Mouse (Mus musculus): Measurements from ENCODE around the gene Tbc1d15.

Gene Tbc1d15

GRCm38 (mm10) chr10:115251088-115251934 is at the start of gene Tbc1d15:
Gene Tbc1d15, minus strand, starts transcription at chr10:115251467.
- peak; percentile 96 for DNase-seq (ENCODE audit: low spot score)

- no peak for DNase-seq (ENCODE audit: low spot score)
Measured at GRCm38 (mm10) chr10:115298683-115299082, 47.4 kb upstream of the Tbc1d15 start.

- no peak for DNase-seq (ENCODE audit: low spot score)
Measured at GRCm38 (mm10) chr10:115297582-115297981, 46.3 kb upstream of the Tbc1d15 start.

- no peak for DNase-seq (ENCODE audit: low spot score)
Measured at GRCm38 (mm10) chr10:115296401-115296935, 45.2 kb upstream of the Tbc1d15 start.

GRCm38 (mm10) chr10:115295162-115295561 is 43.9 kb upstream of the Tbc1d15 start:
- DNase-seq (ENCODE audit: low spot score) = no peak

GRCm38 (mm10) chr10:115294715-115295114 is 43.4 kb upstream of the Tbc1d15 start:
- no peak for DNase-seq (ENCODE audit: low spot score)

GRCm38 (mm10) chr10:115293946-115294345 is 42.7 kb upstream of the Tbc1d15 start:
- no peak for DNase-seq (ENCODE audit: low spot score)

- no peak for DNase-seq (ENCODE audit: low spot score)
Measured at GRCm38 (mm10) chr10:115290671-115291070, 39.4 kb upstream of the Tbc1d15 start.

GRCm38 (mm10) chr10:115288856-115289255 is 37.6 kb upstream of the Tbc1d15 start:
- no peak for DNase-seq (ENCODE audit: low spot score)

- no peak for DNase-seq (ENCODE audit: low spot score)
Measured at GRCm38 (mm10) chr10:115284170-115284569, 32.9 kb upstream of the Tbc1d15 start.

- DNase-seq (ENCODE audit: low spot score) = no peak
Measured at GRCm38 (mm10) chr10:115281381-115281780, 30.1 kb upstream of the Tbc1d15 start.

- no peak for DNase-seq (ENCODE audit: low spot score)
Measured at GRCm38 (mm10) chr10:115271649-115272048, 20.4 kb upstream of the Tbc1d15 start.

GRCm38 (mm10) chr10:115270612-115271390 is 19.5 kb upstream of the Tbc1d15 start:
- no peak for DNase-seq (ENCODE audit: low spot score)

- no peak for DNase-seq (ENCODE audit: low spot score)
Measured at GRCm38 (mm10) chr10:115262926-115263562, 11.8 kb upstream of the Tbc1d15 start.

GRCm38 (mm10) chr10:115262261-115262660 is 11.0 kb upstream of the Tbc1d15 start:
- no peak for DNase-seq (ENCODE audit: low spot score)

- DNase-seq (ENCODE audit: low spot score) = no peak
Measured at GRCm38 (mm10) chr10:115261428-115261827, 10.2 kb upstream of the Tbc1d15 start.

GRCm38 (mm10) chr10:115256162-115256561 is 4.9 kb upstream of the Tbc1d15 start:
- DNase-seq (ENCODE audit: low spot score) = no peak

- DNase-seq (ENCODE audit: low spot score) = no peak
Measured at GRCm38 (mm10) chr10:115253521-115253920, 2.3 kb upstream of the Tbc1d15 start.

- DNase-seq (ENCODE audit: low spot score) = no peak
Measured at GRCm38 (mm10) chr10:115252321-115252757, 1.1 kb upstream of the Tbc1d15 start.

- no peak for DNase-seq (ENCODE audit: low spot score)
Measured at GRCm38 (mm10) chr10:115250235-115251087, 806 bp downstream of the Tbc1d15 start.

GRCm38 (mm10) chr10:115248041-115248440 is 3.2 kb downstream of the Tbc1d15 start:
- no peak for DNase-seq (ENCODE audit: low spot score)
